Mouse (Mus musculus) kidney, embryonic 14.5 days (tissue): ENCODE data around the gene Glt28d2. TPM values are rescaled to one million over a fixed set of nuclear protein-coding genes. Genes with fewer than 3 reads are reported as not detected.
"Not testable (repeated sequence)": the region's sequence is repeated elsewhere in the genome, so short reads cannot be mapped to it uniquely, and the experiment has no call there.

Source experiments
- ATAC-seq: fragments of 200-750 bp; cut with Nextera tagmentation; 2 replicates; pipeline ENCODE4 v1.8.0; 2017; ENCODE audit warnings: moderate number of reproducible peaks, mild to moderate bottlenecking, moderate TSS enrichment, moderate library complexity; ENCODE audit not compliant: low FRiP score, low TSS enrichment
- H3K27ac ChIP-seq: fragments of 300-500 bp; sonication (generic); 2 replicates; pipeline ENCODE4 v1.5.1; 2014; ENCODE audit warnings: low read depth, mild to moderate bottlenecking, low read length, moderate library complexity, mixed read lengths
- H3K27me3 ChIP-seq: fragments of 300-500 bp; sonication (generic); 2 replicates; pipeline ENCODE4 v1.6.1; 2014; ENCODE audit warnings: mild to moderate bottlenecking, low read length; ENCODE audit not compliant: control insufficient read depth, insufficient read depth
- H3K36me3 ChIP-seq: fragments of 300-500 bp; sonication (generic); 2 replicates; pipeline ENCODE4 v1.6.1; 2014; ENCODE audit warnings: low read length, mixed read lengths; ENCODE audit not compliant: control insufficient read depth, insufficient read depth
- H3K4me1 ChIP-seq: fragments of 300-500 bp; sonication (generic); 2 replicates; pipeline ENCODE4 v1.6.1; 2014; ENCODE audit warnings: low read length, mixed read lengths; ENCODE audit not compliant: control insufficient read depth, insufficient read depth
- H3K4me2 ChIP-seq: fragments of 300-500 bp; sonication (generic); replicated peaks from 2 replicates; pipeline ENCODE4 v1.6.1; 2014; ENCODE audit warnings: low read depth, mild to moderate bottlenecking, low read length
- H3K4me3 ChIP-seq: fragments of 300-500 bp; sonication (generic); 2 replicates; pipeline ENCODE4 v1.5.1; 2014; ENCODE audit warnings: mild to moderate bottlenecking, low read length
- H3K9ac ChIP-seq: fragments of 300-500 bp; sonication (generic); 2 replicates; pipeline ENCODE4 v1.6.1; 2014; ENCODE audit warnings: low read depth, mild to moderate bottlenecking, low read length, moderate library complexity
- H3K9me3 ChIP-seq: fragments of 300-500 bp; sonication (generic); 2 replicates; pipeline ENCODE4 v1.6.1; 2016; ENCODE audit warnings: low read length; ENCODE audit not compliant: control insufficient read depth
- WGBS: fragments of 180-500 bp; shearing (Covaris S2); extraction: QIAGEN DNeasy Blood & Tissue Kit; methylation state at CpG from one replicate; pipeline ENCODE4 v1.1.7; 2014; 5-methylcytosine and 5-hydroxymethylcytosine counted together
- polyA plus RNA-seq: library from polyadenylated mRNA; unstranded; fragments of >200 nt; fragmentation: Nextera tagmentation; extraction: Ambion mirVana; gene quantifications from 2 replicates; pipeline ENCODE4 v1.2.1, GENCODE M21; 2014

Gene Glt28d2
- polyA plus RNA-seq, 1 experiment from 2014 or later = 2.6 TPM

- ATAC-seq = no peak
- Histone ChIP-seq H3K4me1 (peaks cover 7% of the 10 kb centered on the region; the same call in 1 of the 2 replicates), H3K9me3 (no peaks in the 10 kb centered on the region), H3K9ac (no peak overlapping the region), H3K27me3 (no peaks in the 10 kb centered on the region), H3K4me3 (no peak overlapping the region), H3K4me2 (no peak overlapping the region), H3K27ac (no peak overlapping the region), H3K36me3 (no peaks in the 10 kb centered on the region)
- WGBS = 63% methylated on average over 8 of the region's 8 CpGs
Observed at GRCm38 (mm10) chr3:85923343-85923742, 36.0 kb upstream of the Glt28d2 start.

- no peak overlapping the region for H3K4me3 ChIP-seq
- H3K4me2 ChIP-seq = no peak overlapping the region
- WGBS = 47% methylated on average over 3 of the region's 3 CpGs
- no peaks in the 10 kb centered on the region for H3K27me3 ChIP-seq
- no peaks in the 10 kb centered on the region for H3K9me3 ChIP-seq
- peaks cover 7% of the 10 kb centered on the region; the same call in 1 of the 2 replicates for H3K4me1 ChIP-seq
- H3K27ac ChIP-seq = no peak overlapping the region
- ATAC-seq = no peak
- no peaks in the 10 kb centered on the region for H3K36me3 ChIP-seq
- H3K9ac ChIP-seq = no peak overlapping the region
Observed at GRCm38 (mm10) chr3:85922331-85922730, 35.0 kb upstream of the Glt28d2 start.

DNA sequence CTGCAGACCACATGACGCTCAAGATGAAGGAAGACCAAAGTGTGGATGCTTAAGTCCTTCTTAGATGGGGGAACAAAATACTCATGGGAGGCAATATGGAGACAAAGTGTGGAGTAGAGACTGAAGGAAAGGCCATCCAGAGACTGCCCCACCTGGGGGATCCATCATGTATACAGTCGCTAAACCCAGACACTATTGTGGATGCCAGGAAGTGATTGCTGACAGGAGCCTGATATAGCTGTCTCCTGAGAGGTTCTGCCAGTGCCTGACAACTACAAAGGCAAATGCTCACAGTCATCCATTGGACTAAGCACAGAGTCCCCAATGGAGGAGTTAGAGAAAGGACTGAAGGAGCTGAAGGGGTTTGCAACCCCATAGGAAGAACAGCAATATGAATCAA is 33.4 kb upstream of the Glt28d2 start:
- not testable (repeated sequence) for ATAC-seq, H3K36me3 ChIP-seq

GRCm38 (mm10) chr3:85917600-85917999 is 30.3 kb upstream of the Glt28d2 start:
- ATAC-seq = no peak
- H3K4me1 ChIP-seq = no peaks in the 10 kb centered on the region
- H3K9ac ChIP-seq = no peak overlapping the region
- H3K4me2 ChIP-seq = no peak overlapping the region
- WGBS = 10% methylated on average over 4 of the region's 4 CpGs
- H3K9me3 ChIP-seq = no peaks in the 10 kb centered on the region
- H3K27me3 ChIP-seq = no peaks in the 10 kb centered on the region
- H3K27ac ChIP-seq = no peak overlapping the region
- no peak overlapping the region for H3K4me3 ChIP-seq
- no peaks in the 10 kb centered on the region for H3K36me3 ChIP-seq

More for the DNA sequence above, 33.4 kb upstream of the Glt28d2 start:
- not testable (repeated sequence) for H3K9ac ChIP-seq, H3K27me3 ChIP-seq, H3K4me1 ChIP-seq, H3K27ac ChIP-seq, H3K4me2 ChIP-seq, H3K9me3 ChIP-seq, H3K4me3 ChIP-seq
- WGBS = 86% methylated on average over 2 of the region's 2 CpGs

GRCm38 (mm10) chr3:85914806-85915205 is 27.5 kb upstream of the Glt28d2 start:
- Histone ChIP-seq H3K27ac (no peak overlapping the region), H3K4me1 (no peaks in the 10 kb centered on the region), H3K36me3 (no peaks in the 10 kb centered on the region), H3K4me2 (no peak overlapping the region), H3K9ac (no peak overlapping the region), H3K4me3 (no peak overlapping the region), H3K27me3 (no peaks in the 10 kb centered on the region), H3K9me3 (no peaks in the 10 kb centered on the region)
- ATAC-seq = no peak
- WGBS = 92% methylated on average over 6 of the region's 6 CpGs

DNA sequence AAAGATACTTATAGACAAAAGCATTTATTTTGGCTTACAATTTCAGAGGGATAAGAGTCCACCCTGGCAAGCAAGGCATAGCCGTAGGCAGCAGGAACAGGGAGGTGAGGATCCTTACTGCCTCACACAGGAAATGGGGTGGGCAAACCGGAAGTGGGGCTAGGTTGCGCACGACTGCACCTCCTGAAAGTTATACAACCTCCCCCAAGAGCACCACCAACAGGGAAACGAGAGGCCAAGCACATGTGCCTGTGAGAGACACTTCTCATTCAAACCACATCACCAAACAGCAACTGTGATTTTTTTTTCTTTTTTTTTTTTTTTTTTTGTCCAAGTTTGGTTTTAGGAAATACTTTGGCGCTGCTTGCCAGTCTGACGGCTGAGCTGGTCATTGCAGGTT is 19.8 kb upstream of the Glt28d2 start:
- Histone ChIP-seq H3K4me3 (no peak overlapping the region), H3K4me1 (no peaks in the 10 kb centered on the region), H3K36me3 (no peaks in the 10 kb centered on the region), H3K4me2 (no peak overlapping the region), H3K27me3 (no peaks in the 10 kb centered on the region), H3K9ac (no peak overlapping the region), H3K27ac (no peak overlapping the region), H3K9me3 (no peaks in the 10 kb centered on the region)
- ATAC-seq = no peak
- WGBS = 81% methylated on average over 7 of the region's 7 CpGs

- Histone ChIP-seq H3K27me3 (no peaks in the 10 kb centered on the region), H3K4me2 (no peak overlapping the region), H3K9ac (no peak overlapping the region), H3K4me1 (no peaks in the 10 kb centered on the region), H3K9me3 (no peaks in the 10 kb centered on the region), H3K36me3 (no peaks in the 10 kb centered on the region), H3K27ac (no peak overlapping the region), H3K4me3 (no peak overlapping the region)
- ATAC-seq = no peak
Observed at GRCm38 (mm10) chr3:85904371-85904770, 17.1 kb upstream of the Glt28d2 start.

DNA sequence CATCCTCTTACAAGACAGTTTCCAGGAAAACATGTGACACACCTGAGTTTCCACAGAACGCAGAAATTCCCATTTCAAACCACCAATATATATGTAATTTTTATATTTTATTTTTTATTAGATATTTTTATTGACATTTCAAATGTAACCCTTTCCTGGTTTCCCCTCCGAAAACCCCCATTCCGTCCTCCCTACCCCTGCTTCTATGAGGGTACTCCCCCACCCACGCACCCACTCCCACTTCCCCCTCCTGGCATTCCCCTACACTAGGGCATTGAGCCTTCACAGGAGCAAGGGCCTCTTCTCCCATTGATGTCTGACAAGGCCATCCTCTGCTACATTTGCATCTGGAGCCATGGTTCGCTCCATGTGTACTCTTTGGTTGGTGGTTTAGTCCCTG is 7.7 kb upstream of the Glt28d2 start:
- no peaks in the 10 kb centered on the region for H3K36me3 ChIP-seq
- H3K4me1 ChIP-seq = no peaks in the 10 kb centered on the region
- 90% methylated on average over 5 of the region's 5 CpGs for WGBS
- H3K9ac ChIP-seq = no peak overlapping the region
- H3K27me3 ChIP-seq = no peaks in the 10 kb centered on the region
- no peak overlapping the region for H3K27ac ChIP-seq
- no peak overlapping the region for H3K4me3 ChIP-seq
- no peaks in the 10 kb centered on the region for H3K9me3 ChIP-seq
- no peak for ATAC-seq
- H3K4me2 ChIP-seq = no peak overlapping the region

DNA sequence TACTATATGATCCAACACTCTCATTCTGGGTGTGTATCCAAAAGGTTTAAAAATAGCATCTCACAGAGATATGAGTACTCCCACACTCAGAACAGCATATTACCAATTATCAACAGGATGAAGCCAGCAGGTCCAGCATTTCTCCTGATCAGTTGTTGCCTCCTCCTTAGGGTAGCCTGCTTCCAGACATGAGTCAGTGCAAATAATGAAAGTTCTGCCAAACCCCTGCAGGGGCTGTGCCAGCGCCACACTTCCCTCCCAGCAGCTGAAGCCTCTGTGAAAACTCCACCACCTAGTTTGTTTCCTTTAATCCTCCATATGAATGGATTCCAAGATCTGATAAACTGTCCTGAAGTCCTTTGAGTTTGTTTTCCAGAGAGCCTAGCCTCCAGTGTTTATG is 4.3 kb upstream of the Glt28d2 start:
- no peaks in the 10 kb centered on the region for H3K36me3 ChIP-seq
- no peaks in the 10 kb centered on the region; the same call in none of the 2 replicates for H3K27me3 ChIP-seq
- 68% methylated on average over 1 of the region's 1 CpGs for WGBS
- ATAC-seq = no peak
- no peaks in the 10 kb centered on the region for H3K9me3 ChIP-seq
- H3K9ac ChIP-seq = no peak overlapping the region
- H3K4me1 ChIP-seq = peaks cover 9% of the 10 kb centered on the region; the same call in 1 of the 2 replicates
- no peak overlapping the region for H3K4me2 ChIP-seq
- no peak overlapping the region for H3K4me3 ChIP-seq
- H3K27ac ChIP-seq = no peak overlapping the region
